Mouse (Mus musculus) cerebellum, adult 2 months (tissue): Measurements from ENCODE around the gene Dlg4.

Experiments
- CTCF ChIP-seq: fragments of 200-500 bp; IDR thresholded peaks from 2 replicates; pipeline ENCODE4 v1.5.1; 2011; ENCODE audit warnings: low read depth, mild to moderate bottlenecking, control low read depth, low read length, moderate library complexity, borderline replicate concordance; ENCODE audit not compliant: insufficient read depth
- POLR2A ChIP-seq: fragments of 200-500 bp; IDR thresholded peaks from 2 replicates; pipeline ENCODE4 v1.6.1; 2011; ENCODE audit warnings: low read length, control low read depth, borderline replicate concordance; ENCODE audit not compliant: insufficient read depth

- TF ChIP-seq CTCF (no peak), POLR2A (no peak)
Measured at GRCm38 (mm10) chr11:69970775-69971174, 46.0 kb upstream of the Dlg4 start.
